Mouse (Mus musculus) layer of hippocampus, adult 18-20 months (tissue): Measurements from ENCODE around the gene Klc4. TPM values are rescaled to one million over a fixed set of nuclear protein-coding genes. Genes with fewer than 3 reads are reported as not detected.

Experiments
- DNase-seq, 2 experiments: peaks; one replicate each; pipeline ENCODE4 v3.0.0; 2022; ENCODE audit warnings: low spot score in 2 of 2
- long read RNA-seq: library from polyadenylated mRNA; stranded (forward); transcript quantifications from one replicate; pipeline ENCODE4 v2.0.0, GENCODE M21; 2021
- total RNA-seq, 2 experiments: library from RNA; stranded (reverse); gene quantifications; 2 replicates each; pipeline ENCODE4 v1.2.3; 2021

The Klc4 gene
- total RNA-seq, result 10 to 100 TPM; 22.4 to 22.6 TPM
- long read RNA-seq, transcript Klc4-202 (16 exons, 2,313 nt), result major isoform, 10 of 35 reads
- long read RNA-seq, partial matches to known transcripts, result 14 of 35 reads
- long read RNA-seq, other reads (novel, unspliced or antisense), result 11 of 35 reads

DNA sequence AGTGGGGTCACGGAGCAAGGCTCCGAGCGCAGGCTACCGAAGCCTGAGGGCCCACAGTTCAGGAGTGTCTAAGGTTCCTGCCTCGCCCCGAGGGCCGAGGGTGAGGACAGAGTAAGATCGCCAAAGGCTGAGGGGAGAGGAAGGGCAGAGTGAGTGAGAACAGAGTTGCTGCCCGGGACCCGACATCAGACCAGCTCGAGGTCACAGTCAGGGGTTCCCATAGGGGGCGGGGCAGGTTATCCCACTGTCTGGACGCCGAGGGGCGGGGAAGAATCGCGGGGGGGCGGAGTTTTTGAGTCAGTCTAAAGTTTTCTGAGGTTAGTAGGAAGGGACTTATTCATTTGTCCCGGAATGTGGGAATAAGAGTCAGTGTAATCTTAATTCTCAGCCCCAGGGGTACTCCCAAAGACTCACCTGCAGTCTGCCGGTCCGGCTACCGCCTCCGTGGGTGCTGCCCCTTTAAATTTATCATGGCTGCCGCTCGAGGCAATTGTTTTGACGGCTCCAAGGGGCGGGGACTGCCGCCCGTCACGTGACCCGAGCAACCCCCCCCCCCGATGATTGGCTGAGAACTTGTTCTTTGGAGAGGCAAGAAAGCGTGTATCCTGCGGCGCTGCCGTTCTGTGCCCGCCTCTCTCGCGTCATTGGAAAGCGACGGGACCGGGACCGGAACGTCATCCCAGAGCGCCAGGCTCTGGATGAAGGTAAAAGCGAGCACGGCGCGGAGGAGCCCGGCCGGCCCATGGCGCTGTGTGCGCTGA lies at the start of gene Klc4, which contains the start of gene Mrpl2:
Gene Klc4, minus strand, starts transcription at position 462 of the 761 bp plus-strand sequence.
Gene Mrpl2, plus strand, starts transcription at position 669 of the 761 bp plus-strand sequence.
- peak; percentile 97 to 100 for DNase-seq

DNA sequence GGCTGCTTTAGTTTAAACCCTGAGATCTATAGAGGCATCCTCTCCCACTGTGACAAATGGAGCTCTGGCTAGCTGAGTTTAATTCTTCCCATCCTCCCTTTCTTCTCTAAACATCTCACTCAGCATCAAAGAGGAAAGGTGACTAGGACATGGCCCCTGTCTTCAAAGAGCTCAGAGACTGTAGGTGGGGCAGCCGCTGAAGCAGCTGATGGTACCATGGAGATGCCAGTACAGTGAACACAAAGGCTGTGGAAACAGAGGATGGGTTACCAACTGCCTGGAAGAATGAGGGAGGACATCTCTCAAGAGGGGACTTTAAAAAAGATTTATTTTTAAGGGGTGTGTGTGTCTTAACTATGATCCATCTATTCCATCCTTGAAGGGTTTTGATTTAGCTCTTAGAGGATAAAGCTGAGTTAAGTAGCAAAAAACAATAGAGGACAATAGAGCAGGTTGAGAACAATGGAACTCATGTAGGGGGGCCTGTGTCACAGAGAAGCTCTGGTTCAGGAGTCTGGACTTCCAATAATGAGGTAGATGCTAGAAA lies 48.8 kb upstream of the Klc4 start:
- DNase-seq, result no peak

DNA sequence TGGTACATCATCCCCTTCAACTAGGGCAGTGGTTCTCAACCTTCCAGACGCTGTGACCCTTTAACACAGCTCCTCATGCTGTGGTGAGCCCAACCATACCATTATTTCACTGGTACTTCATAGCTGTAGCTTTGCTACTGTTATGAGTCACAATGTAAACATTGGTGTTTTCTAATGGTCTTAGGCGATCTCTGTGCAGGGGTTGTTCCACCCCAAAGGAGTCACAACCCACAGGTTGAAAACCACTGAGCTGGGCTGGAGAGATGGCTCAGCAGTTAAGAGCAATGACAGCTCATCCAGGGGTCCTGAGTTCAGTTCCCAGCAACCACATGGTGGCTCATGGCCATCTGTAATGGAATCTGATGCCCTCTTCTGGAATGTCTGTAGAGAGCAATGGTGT lies 45.6 kb upstream of the Klc4 start:
- DNase-seq, result no peak

- no peak for DNase-seq
Observed at GRCm38 (mm10) chr17:46690665-46691064, 44.8 kb upstream of the Klc4 start.

DNA sequence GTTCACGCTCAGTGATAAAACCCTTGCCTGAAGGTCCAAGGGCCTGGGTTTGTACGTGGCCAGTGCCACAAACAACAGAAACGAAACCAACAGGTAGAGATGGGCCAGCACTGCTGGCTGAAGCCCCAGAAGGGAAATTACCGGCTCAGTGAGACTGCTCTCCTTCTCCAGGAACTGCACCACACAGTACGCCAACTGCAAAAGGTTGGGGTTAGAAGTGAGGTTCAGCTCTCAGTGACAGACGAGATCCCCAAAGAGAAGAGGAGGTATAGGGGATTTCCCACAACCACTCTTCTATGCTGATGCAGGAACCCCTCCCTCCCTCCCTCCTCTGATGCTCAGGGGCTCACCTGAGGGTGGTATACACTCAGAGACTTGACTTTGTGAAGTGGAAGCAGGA lies 40.1 kb upstream of the Klc4 start:
- no peak for DNase-seq

- DNase-seq, result no peak
Observed at GRCm38 (mm10) chr17:46682654-46683389, 37.0 kb upstream of the Klc4 start.

DNA sequence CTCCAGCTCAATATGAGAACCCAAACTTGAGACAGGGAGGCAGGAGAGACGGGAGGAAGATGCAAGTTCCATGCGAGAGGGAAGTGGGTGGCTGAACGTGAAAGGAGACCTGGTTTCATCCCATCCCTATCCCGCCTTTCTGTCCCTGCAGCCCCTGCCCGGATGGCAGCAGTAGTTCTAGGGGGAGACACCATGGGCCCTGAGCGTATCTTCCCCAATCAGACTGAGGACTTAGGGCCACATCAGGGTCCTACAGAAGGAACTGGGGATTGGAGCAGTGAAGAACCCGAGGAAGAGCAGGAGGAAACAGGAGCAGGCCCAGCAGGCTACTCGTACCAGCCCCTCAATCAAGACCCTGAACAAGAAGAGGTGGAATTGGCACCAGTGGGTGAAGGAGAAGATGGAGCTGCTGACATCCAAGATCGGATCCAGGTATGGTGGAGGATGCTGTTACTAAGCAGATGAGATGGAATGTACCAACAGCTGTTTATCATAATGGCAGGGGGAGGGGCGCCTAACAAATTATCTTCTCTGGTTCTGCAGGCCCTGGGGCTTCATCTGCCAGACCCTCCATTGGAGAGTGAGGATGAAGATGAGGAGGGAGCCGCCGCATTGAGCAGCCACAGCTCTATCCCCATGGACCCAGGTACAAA lies 35.8 kb upstream of the Klc4 start:
- peak in 1 of 2 experiments; percentile 24 for DNase-seq

GRCm38 (mm10) chr17:46680760-46681373 lies 35.0 kb upstream of the Klc4 start, which contains the start of gene Klhdc3:
Klhdc3 (minus strand) TSS chr17:46680914.
- peak; percentile 95 to 98 for DNase-seq

DNA sequence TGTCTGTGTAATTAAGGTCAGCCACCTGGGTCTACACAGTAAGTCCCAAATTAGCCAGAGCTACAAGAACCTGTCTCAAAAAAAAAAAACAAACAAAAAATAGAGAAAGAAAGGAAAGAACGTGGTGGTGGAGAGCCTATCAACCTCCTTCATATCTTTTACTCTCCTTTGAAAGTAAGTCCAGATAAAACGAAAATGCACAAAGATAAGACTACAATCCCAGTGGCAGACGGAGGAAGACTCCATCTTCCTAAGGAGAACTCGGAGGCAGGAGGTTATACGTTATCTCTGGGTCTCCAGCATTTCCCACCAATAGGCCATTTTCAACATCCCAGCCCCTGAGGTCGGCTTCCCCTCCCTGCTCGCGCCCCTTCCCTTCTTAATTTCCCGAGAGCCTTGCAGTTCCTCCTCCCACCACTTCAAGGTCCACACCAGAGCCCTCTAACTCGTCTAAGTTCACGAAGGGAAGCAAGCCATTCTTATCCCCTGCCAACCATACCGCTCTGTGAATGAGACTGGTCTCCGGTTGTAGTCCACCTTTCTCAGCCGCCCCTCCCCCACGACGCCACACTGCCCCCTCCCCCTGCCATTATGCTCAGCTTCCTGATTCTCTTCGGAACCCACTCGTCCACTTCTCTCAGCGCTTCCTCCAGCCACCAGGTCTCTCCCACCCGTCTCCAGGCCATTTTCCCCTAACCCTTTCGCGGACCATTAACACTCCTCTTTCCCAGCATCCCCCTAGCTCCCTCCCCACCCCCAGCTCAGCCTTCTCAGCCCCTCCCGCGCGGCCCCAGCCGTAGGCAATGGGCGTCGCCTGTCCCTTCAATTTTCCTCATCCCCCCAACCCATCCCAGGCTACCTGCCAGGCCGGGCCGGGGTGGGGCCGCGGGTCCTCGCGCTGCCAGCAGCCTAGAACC lies 34.3 kb upstream of the Klc4 start:
- DNase-seq, result no peak

DNA sequence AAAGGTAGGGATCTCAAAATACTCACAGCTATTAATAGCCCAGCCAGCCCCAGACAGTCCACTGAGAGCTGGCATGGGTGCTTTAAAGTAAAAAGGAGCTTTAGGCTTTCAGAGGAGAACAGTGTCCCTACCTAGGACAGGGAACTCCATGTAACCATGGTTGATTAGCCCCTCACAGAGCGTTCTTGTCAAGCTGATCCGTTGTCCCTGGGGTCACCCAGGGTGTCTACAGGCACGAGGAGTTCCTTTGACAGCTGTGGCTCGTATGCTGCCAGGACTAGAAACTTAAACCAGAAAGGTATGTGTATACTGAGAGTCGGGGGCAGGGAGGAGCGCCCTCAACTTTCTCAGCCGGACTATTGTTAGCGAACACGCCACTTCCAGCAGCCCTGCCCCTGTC lies 33.1 kb upstream of the Klc4 start:
- DNase-seq, result no peak

GRCm38 (mm10) chr17:46678416-46678815 lies 32.6 kb upstream of the Klc4 start, which contains the start of gene Mea1:
Mea1 (plus strand) TSS chr17:46678793.
- DNase-seq, result no peak

DNA sequence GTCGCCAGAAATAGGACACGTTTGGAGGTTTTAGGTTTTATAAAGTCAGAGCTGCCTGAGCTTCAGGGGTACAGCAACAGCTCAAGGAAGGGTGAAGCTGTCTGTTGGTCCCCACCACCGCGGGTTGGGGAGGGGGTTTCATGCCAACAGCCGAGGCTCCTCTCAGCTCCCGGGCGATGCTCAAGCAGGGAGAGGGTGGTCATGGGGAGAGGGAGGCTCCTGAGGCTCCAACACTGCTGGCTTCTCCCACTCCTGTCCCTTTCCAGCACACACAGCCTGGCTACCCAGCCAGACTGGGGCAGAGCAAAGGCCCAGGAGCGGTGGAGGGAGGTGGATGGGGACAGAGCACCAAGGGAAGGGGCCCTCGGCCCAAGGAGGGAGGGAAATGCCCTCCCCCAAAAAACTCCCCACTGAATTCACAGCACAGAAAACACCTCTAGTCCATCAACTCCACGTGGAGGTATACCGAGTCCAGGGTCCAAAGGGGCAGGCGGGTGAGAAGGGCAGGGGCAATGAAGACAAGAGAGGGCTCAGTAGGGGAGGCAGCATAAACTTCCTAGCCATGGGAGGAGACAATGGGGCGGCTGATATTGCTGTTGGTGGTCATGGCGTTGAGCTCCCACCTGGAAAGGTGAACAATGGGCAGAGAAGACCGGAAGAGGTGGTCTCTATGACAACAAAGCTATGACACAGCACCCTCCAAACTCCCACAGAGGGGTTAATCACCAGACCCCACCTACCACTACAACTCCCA lies 28.9 kb upstream of the Klc4 start:
- DNase-seq, result no peak

DNA sequence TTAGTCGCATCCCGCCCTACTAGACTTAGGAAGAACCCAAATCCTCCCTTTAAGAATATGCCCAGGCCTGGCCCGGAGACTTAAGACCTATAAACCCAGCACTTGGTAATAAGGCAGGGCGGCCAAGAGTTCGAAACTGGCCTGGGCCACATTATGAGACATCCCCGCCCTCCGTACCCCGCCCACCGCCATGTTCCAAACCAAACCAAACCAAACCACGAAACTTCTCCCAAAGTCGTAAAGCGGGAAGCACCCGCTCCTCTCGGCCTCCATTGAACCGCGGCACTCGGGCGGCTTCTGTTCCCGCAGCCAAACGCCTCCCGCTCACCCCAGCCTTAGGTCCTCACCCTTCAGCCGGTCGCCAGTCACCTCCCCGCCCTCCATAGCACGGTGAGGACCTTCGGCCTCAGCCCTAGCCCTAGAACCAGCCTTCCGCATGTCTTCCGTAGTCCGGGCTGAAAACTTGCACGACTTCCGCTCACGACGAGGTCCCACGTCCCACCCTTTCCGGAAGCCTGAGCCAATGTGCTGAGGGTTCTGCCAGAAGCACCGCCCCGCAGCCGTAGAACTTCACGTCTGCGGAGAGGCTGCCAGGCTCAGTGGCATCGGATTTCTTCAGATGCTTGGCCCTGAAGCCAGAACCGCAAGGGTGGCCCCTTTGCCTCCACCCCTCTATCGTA lies 28.2 kb upstream of the Klc4 start, which contains the start of gene Rrp36:
Gene Rrp36, minus strand, starts transcription at position 503 of the 680 bp plus-strand sequence.
- peak; percentile 88 to 91 for DNase-seq

DNA sequence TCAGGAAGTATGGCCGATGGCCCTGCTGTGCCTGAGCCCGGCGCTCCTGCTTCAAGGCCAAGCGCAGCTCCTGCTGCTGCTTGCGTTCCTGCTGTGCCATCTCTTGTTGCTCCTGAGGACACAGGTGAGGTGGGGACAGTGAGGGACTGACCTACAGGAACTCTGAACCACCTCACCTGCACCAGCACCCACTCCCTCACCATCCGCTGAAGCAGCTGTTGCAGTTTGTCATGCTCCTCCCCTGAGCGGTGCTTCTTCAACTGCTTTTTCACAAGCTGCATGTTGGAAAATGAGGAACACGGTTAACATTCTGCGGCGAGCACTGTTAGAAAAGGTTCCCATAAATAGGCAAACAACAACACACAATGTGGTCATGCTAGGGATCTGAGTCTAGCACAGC lies 24.1 kb upstream of the Klc4 start:
- DNase-seq, result no peak

- no peak for DNase-seq
Observed at GRCm38 (mm10) chr17:46667712-46668111, 21.9 kb upstream of the Klc4 start.

- DNase-seq, result no peak
Observed at GRCm38 (mm10) chr17:46662730-46663129, 16.9 kb upstream of the Klc4 start.

- DNase-seq, result no peak
Observed at GRCm38 (mm10) chr17:46661981-46662380, 16.2 kb upstream of the Klc4 start.

GRCm38 (mm10) chr17:46661351-46661750 lies 15.5 kb upstream of the Klc4 start:
- DNase-seq, result no peak
